Mouse (Mus musculus): ENCODE measurements around the gene Colec11. TPM values are rescaled to one million over a fixed set of nuclear protein-coding genes. Genes with fewer than 3 reads are reported as not detected.

Gene Colec11
- polyA plus RNA-seq, 1 experiment from 2014 or later, result 0.24 TPM

- H3K9me3 ChIP-seq (ENCODE audit: control insufficient read depth, low read length), result no peaks in the 10 kb centered on the region
- no peaks in the 10 kb centered on the region for H3K4me1 ChIP-seq (ENCODE audit: control insufficient read depth, insufficient read depth, low read length)
- H3K36me3 ChIP-seq (ENCODE audit: control insufficient read depth, insufficient read depth, low read length), result no peaks in the 10 kb centered on the region
- no peak for DNase-seq (ENCODE audit: low spot score)
- H3K27ac ChIP-seq (replicated peaks; ENCODE audit: low read depth, low read length), result no peak overlapping the region
- ATAC-seq (ENCODE audit: insufficient number of reproducible peaks, low FRiP score, low TSS enrichment, low read depth), result no peak
- 44% methylated on average over 13 of the region's 13 CpGs for WGBS
- H3K4me2 ChIP-seq (ENCODE audit: low read depth, severe bottlenecking), result no peak overlapping the region
- no peak overlapping the region for H3K9ac ChIP-seq (ENCODE audit: low read length)
- H3K27me3 ChIP-seq (ENCODE audit: control insufficient read depth, insufficient read depth, low read length), result 0 out of 2 replicates have a peak, but pooled peaks cover 4% of the 10 kb centered on the region
- no peak overlapping the region for H3K4me3 ChIP-seq (ENCODE audit: low read depth, low read length)
Measured at GRCm38 (mm10) chr12:28590428-28590827, 32.7 kb downstream of the Colec11 start.

GRCm38 (mm10) chr12:28589090-28589868 lies 33.9 kb downstream of the Colec11 start:
- ATAC-seq (ENCODE audit: insufficient number of reproducible peaks, low FRiP score, low TSS enrichment, low read depth) (0 out of 2 replicates have a peak, but pooled peaks have one; percentile 44), DNase-seq (ENCODE audit: low spot score) (peak; percentile 82)
- H3K4me2 ChIP-seq (ENCODE audit: low read depth, severe bottlenecking), result peak overlapping the region; percentile 56
- 0 out of 2 replicates have a peak, but pooled peaks cover 4% of the 10 kb centered on the region for H3K27me3 ChIP-seq (ENCODE audit: control insufficient read depth, insufficient read depth, low read length)
- 10% methylated on average over 24 of the region's 24 CpGs for WGBS
- no peaks in the 10 kb centered on the region for H3K9me3 ChIP-seq (ENCODE audit: control insufficient read depth, low read length)
- no peaks in the 10 kb centered on the region for H3K36me3 ChIP-seq (ENCODE audit: control insufficient read depth, insufficient read depth, low read length)
- no peak overlapping the region for H3K9ac ChIP-seq (ENCODE audit: low read length)
- no peaks in the 10 kb centered on the region for H3K4me1 ChIP-seq (ENCODE audit: control insufficient read depth, insufficient read depth, low read length)
- H3K4me3 ChIP-seq (ENCODE audit: low read depth, low read length), result peak overlapping the region; percentile 34
- no peak overlapping the region for H3K27ac ChIP-seq (replicated peaks; ENCODE audit: low read depth, low read length)

DNA sequence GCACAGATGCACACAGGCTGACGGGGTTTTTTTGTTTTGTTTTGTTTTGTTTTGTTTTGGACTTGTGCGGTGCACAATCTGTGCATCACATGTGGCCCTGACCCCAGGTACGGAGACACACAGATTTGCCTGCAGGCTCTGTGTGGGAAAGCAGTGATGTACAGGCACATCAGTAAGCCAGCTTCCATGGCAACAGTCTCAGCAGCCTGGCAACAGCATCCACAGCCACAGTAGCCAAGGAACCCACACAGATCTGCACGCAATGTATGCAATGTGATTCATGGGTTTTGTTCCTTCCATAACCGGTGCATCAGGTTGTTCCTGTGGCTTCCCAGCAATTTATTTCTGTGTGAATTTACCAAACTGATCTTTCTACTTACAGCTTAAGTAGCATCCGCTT lies 35.2 kb downstream of the Colec11 start:
- Histone ChIP-seq H3K27me3 (ENCODE audit: control insufficient read depth, insufficient read depth, low read length) (0 out of 2 replicates have a peak, but pooled peaks cover 4% of the 10 kb centered on the region), H3K36me3 (ENCODE audit: control insufficient read depth, insufficient read depth, low read length) (no peaks in the 10 kb centered on the region), H3K4me2 (ENCODE audit: low read depth, severe bottlenecking) (no peak overlapping the region), H3K4me3 (ENCODE audit: low read depth, low read length) (no peak overlapping the region), H3K9ac (ENCODE audit: low read length) (no peak overlapping the region), H3K9me3 (ENCODE audit: control insufficient read depth, low read length) (no peaks in the 10 kb centered on the region), H3K27ac (replicated peaks; ENCODE audit: low read depth, low read length) (no peak overlapping the region), H3K4me1 (ENCODE audit: control insufficient read depth, insufficient read depth, low read length) (no peaks in the 10 kb centered on the region)
- DNase-seq (ENCODE audit: low spot score) (no peak), ATAC-seq (ENCODE audit: insufficient number of reproducible peaks, low FRiP score, low TSS enrichment, low read depth) (no peak)
- 85% methylated on average over 6 of the region's 6 CpGs for WGBS

DNA sequence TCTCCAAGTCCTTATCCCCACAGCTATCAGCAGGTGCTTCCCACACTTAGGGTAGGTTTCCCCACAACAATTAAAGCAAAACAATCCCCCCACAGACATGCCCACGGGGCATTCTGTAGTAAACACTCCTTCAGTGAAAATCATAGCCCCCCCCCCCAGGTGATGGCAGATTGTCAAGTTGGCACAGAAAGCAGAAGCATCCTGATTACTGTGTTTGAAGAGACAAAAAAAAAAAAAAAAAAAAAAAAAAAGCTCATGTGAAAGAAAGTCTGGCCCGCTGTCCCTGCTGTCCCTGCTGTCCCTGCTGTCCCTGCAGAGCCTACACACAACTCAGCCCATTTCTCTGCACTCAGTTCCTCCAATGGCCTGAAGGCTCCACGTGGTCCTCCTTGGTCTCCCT lies 39.1 kb downstream of the Colec11 start:
- 61% methylated on average over 3 of the region's 3 CpGs for WGBS
- Histone ChIP-seq H3K4me2 (ENCODE audit: low read depth, severe bottlenecking) (no peak overlapping the region), H3K4me3 (ENCODE audit: low read depth, low read length) (no peak overlapping the region), H3K36me3 (ENCODE audit: control insufficient read depth, insufficient read depth, low read length) (no peaks in the 10 kb centered on the region), H3K9ac (ENCODE audit: low read length) (no peak overlapping the region), H3K27ac (replicated peaks; ENCODE audit: low read depth, low read length) (no peak overlapping the region), H3K27me3 (ENCODE audit: control insufficient read depth, insufficient read depth, low read length) (0 out of 2 replicates have a peak, but pooled peaks cover 4% of the 10 kb centered on the region), H3K4me1 (ENCODE audit: control insufficient read depth, insufficient read depth, low read length) (no peaks in the 10 kb centered on the region), H3K9me3 (ENCODE audit: control insufficient read depth, low read length) (no peaks in the 10 kb centered on the region)
- ATAC-seq (ENCODE audit: insufficient number of reproducible peaks, low FRiP score, low TSS enrichment, low read depth) (no peak), DNase-seq (ENCODE audit: low spot score) (no peak)

GRCm38 (mm10) chr12:28582423-28582822 lies 40.8 kb downstream of the Colec11 start, which contains the start of gene Allc:
Gene Allc, minus strand, starts transcription at chr12:28582523.
- ATAC-seq (ENCODE audit: insufficient number of reproducible peaks, low FRiP score, low TSS enrichment, low read depth) (no peak), DNase-seq (ENCODE audit: low spot score) (no peak)
- H3K4me3 ChIP-seq (ENCODE audit: low read depth, low read length), result no peak within 1 kb of the TSS
- H3K27me3 ChIP-seq (ENCODE audit: control insufficient read depth, insufficient read depth, low read length), result no peaks in the 10 kb centered on the region
- 88% methylated on average over 8 of the region's 8 CpGs for WGBS
- no peak within 1 kb of the TSS for H3K4me2 ChIP-seq (ENCODE audit: low read depth, severe bottlenecking)
- H3K9me3 ChIP-seq (ENCODE audit: control insufficient read depth, low read length), result no peaks in the 10 kb centered on the region
- H3K4me1 ChIP-seq (ENCODE audit: control insufficient read depth, insufficient read depth, low read length), result no peaks in the 10 kb centered on the region
- no peak within 1 kb of the TSS for H3K9ac ChIP-seq (ENCODE audit: low read length)
- H3K27ac ChIP-seq (replicated peaks; ENCODE audit: low read depth, low read length), result no peak within 1 kb of the TSS
- H3K36me3 ChIP-seq (ENCODE audit: control insufficient read depth, insufficient read depth, low read length), result no peaks in the 10 kb centered on the region

GRCm38 (mm10) chr12:28579132-28579531 lies 44.0 kb downstream of the Colec11 start:
- Histone ChIP-seq H3K36me3 (ENCODE audit: control insufficient read depth, insufficient read depth, low read length) (no peaks in the 10 kb centered on the region), H3K9me3 (ENCODE audit: control insufficient read depth, low read length) (no peaks in the 10 kb centered on the region), H3K27ac (replicated peaks; ENCODE audit: low read depth, low read length) (no peak overlapping the region), H3K27me3 (ENCODE audit: control insufficient read depth, insufficient read depth, low read length) (no peaks in the 10 kb centered on the region), H3K9ac (ENCODE audit: low read length) (no peak overlapping the region), H3K4me2 (ENCODE audit: low read depth, severe bottlenecking) (no peak overlapping the region), H3K4me3 (ENCODE audit: low read depth, low read length) (no peak overlapping the region), H3K4me1 (ENCODE audit: control insufficient read depth, insufficient read depth, low read length) (no peaks in the 10 kb centered on the region)
- DNase-seq (ENCODE audit: low spot score), result peak; percentile 66
- ATAC-seq (ENCODE audit: insufficient number of reproducible peaks, low FRiP score, low TSS enrichment, low read depth), result no peak
- 36% methylated on average over 4 of the region's 4 CpGs for WGBS

- Histone ChIP-seq H3K4me2 (ENCODE audit: low read depth, severe bottlenecking) (no peak overlapping the region), H3K27me3 (ENCODE audit: control insufficient read depth, insufficient read depth, low read length) (no peaks in the 10 kb centered on the region), H3K36me3 (ENCODE audit: control insufficient read depth, insufficient read depth, low read length) (no peaks in the 10 kb centered on the region), H3K4me1 (ENCODE audit: control insufficient read depth, insufficient read depth, low read length) (no peaks in the 10 kb centered on the region), H3K9me3 (ENCODE audit: control insufficient read depth, low read length) (no peaks in the 10 kb centered on the region), H3K9ac (ENCODE audit: low read length) (no peak overlapping the region), H3K4me3 (ENCODE audit: low read depth, low read length) (no peak overlapping the region), H3K27ac (replicated peaks; ENCODE audit: low read depth, low read length) (no peak overlapping the region)
- 88% methylated on average over 3 of the region's 3 CpGs for WGBS
- DNase-seq (ENCODE audit: low spot score) (no peak), ATAC-seq (ENCODE audit: insufficient number of reproducible peaks, low FRiP score, low TSS enrichment, low read depth) (no peak)
Measured at GRCm38 (mm10) chr12:28578147-28578546, 45.0 kb downstream of the Colec11 start.

GRCm38 (mm10) chr12:28575366-28576070 lies 47.7 kb downstream of the Colec11 start:
- no peak for ATAC-seq (ENCODE audit: insufficient number of reproducible peaks, low FRiP score, low TSS enrichment, low read depth)
- Histone ChIP-seq H3K36me3 (ENCODE audit: control insufficient read depth, insufficient read depth, low read length) (no peaks in the 10 kb centered on the region), H3K9ac (ENCODE audit: low read length) (no peak overlapping the region), H3K9me3 (ENCODE audit: control insufficient read depth, low read length) (no peaks in the 10 kb centered on the region), H3K4me2 (ENCODE audit: low read depth, severe bottlenecking) (no peak overlapping the region), H3K27me3 (ENCODE audit: control insufficient read depth, insufficient read depth, low read length) (no peaks in the 10 kb centered on the region), H3K4me1 (ENCODE audit: control insufficient read depth, insufficient read depth, low read length) (no peaks in the 10 kb centered on the region), H3K4me3 (ENCODE audit: low read depth, low read length) (no peak overlapping the region), H3K27ac (replicated peaks; ENCODE audit: low read depth, low read length) (no peak overlapping the region)
- 80% methylated on average over 6 of the region's 6 CpGs for WGBS
- no peak for DNase-seq (ENCODE audit: low spot score)
